Mouse (Mus musculus): ENCODE data around the gene Galns. TPM values are rescaled to one million over a fixed set of nuclear protein-coding genes. Genes with fewer than 3 reads are reported as not detected.

Gene Galns
- polyA plus RNA-seq, 1 experiment from 2014 or later, result 8.7 TPM

DNA sequence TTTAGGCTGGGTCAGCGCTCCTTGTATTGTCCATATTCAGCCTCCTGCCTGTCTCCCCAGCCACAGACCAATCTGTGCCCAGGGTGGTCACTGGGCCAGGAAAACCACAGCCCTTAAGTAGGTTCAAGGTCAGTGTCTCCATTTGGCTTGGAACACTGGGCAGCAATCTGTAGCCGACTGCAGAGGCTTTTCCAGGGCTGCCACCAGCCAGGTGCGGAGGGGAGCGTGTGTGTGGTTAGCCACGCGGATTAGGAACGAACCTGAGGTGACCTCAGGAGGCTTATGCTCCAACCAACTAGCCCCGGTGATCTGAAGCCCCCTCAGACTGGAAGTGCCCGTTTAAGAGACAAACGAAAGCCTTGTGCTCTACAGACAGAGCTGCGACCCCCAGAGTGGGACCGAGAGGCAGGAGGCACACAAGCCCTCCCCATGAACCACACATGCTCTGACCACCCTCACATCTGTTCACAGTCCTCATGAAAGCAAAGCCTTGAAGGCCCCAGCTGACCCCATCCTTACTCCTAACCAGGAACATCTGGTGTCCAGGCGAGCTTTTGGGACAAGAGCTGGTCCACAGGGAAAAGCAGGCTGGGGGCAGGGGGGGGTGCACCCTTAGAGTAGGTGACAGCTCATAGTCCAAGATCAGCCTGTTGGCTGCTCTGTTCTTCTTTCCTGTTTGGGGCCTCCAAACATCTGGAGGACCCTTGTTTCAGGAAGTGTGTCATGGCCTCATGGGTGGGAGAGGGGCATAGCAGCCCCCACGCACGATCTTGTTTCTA lies 37.1 kb upstream of the Galns start:
- H3K4me3 ChIP-seq (ENCODE audit: low read length), result no peak overlapping the region
- H3K27me3 ChIP-seq (replicated peaks; ENCODE audit: control insufficient read depth, insufficient read depth, low read length), result no peaks in the 10 kb centered on the region
- ATAC-seq, result no peak
- H3K36me3 ChIP-seq (ENCODE audit: control insufficient read depth, insufficient read depth, low read length), result peaks cover 12% of the 10 kb centered on the region; the same call in 1 of the 2 replicates
- peaks cover 8% of the 10 kb centered on the region for H3K4me1 ChIP-seq (ENCODE audit: control insufficient read depth, insufficient read depth, low read depth, low read length)
- WGBS, result 78% methylated on average over 15 of the region's 15 CpGs
- no peak overlapping the region for H3K4me2 ChIP-seq (ENCODE audit: low read length)
- no peaks in the 10 kb centered on the region for H3K9me3 ChIP-seq (ENCODE audit: control insufficient read depth, low read length)
- H3K9ac ChIP-seq (ENCODE audit: low read depth, low read length), result no peak overlapping the region
- no peak overlapping the region for H3K27ac ChIP-seq (ENCODE audit: low read depth, low read length)

DNA sequence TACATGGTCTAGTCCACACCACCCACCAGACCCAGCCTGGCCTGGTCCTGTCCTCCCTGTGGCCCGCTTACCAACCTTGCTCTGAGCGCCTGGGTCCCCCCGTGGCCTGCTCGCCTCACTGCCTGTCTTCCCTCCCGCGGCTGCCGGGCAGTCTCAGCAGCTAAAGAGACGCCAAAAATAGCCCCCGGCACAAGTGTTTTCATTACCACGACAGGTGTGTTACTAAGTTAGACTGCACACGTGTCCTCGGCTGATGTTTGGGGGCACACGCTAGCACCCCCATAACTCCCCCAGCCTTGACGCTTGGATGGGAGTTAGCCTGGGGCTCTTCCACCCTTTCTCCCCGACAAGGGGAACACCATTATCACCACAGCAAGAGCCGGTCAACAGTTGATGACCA lies 35.1 kb upstream of the Galns start:
- Histone ChIP-seq H3K4me2 (ENCODE audit: low read length) (no peak overlapping the region), H3K36me3 (ENCODE audit: control insufficient read depth, insufficient read depth, low read length) (peaks cover 18% of the 10 kb centered on the region; the same call in 1 of the 2 replicates), H3K4me1 (ENCODE audit: control insufficient read depth, insufficient read depth, low read depth, low read length) (peaks cover 2% of the 10 kb centered on the region), H3K27me3 (replicated peaks; ENCODE audit: control insufficient read depth, insufficient read depth, low read length) (no peaks in the 10 kb centered on the region), H3K9me3 (ENCODE audit: control insufficient read depth, low read length) (no peaks in the 10 kb centered on the region), H3K4me3 (ENCODE audit: low read length) (no peak overlapping the region), H3K9ac (ENCODE audit: low read depth, low read length) (no peak overlapping the region), H3K27ac (ENCODE audit: low read depth, low read length) (no peak overlapping the region)
- no peak for ATAC-seq
- WGBS, result 87% methylated on average over 16 of the region's 16 CpGs

DNA sequence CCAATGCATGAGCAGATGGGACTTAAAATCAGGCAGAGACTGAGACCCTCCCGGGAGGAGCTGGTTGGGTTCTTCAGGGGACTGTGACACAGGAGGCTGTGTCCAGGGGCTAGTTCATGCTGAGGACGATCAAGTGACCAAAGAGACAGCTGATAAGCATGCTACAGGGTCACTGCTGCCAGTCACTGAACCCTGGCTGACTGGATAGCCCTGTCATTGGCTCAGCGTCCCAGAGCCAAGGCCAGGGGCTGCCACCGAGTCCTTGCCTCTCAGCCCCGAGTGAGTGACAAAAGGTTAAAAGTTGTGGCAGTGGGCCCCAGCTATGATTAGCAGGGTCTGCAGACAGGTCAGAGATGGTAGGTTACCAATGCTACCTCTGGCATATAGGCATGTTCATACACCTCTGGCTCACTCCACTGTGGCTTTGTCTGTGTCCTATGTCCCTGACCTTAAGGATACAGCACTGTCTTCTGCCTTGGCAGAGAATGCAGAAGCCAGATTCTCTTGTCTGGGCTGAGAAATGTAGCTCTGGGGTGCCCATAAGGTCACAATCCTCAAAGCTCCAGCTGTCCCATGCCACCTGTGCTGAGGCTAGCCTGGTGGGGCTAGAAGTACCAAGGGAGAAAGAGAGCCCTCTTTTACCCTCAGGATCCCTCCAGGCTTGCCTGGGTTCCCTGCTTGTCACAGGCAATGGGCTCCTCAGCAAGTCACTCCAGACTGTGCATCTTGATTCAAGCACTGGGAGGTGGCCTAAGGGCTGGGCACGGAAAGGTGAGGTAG lies 33.1 kb upstream of the Galns start:
- H3K27me3 ChIP-seq (replicated peaks; ENCODE audit: control insufficient read depth, insufficient read depth, low read length), result no peaks in the 10 kb centered on the region
- WGBS, result 77% methylated on average over 6 of the region's 6 CpGs
- peaks cover 7% of the 10 kb centered on the region for H3K4me1 ChIP-seq (ENCODE audit: control insufficient read depth, insufficient read depth, low read depth, low read length)
- no peak overlapping the region for H3K4me2 ChIP-seq (ENCODE audit: low read length)
- no peaks in the 10 kb centered on the region for H3K9me3 ChIP-seq (ENCODE audit: control insufficient read depth, low read length)
- no peak overlapping the region for H3K27ac ChIP-seq (ENCODE audit: low read depth, low read length)
- no peak for ATAC-seq
- H3K36me3 ChIP-seq (ENCODE audit: control insufficient read depth, insufficient read depth, low read length), result peaks cover 21% of the 10 kb centered on the region
- no peak overlapping the region for H3K4me3 ChIP-seq (ENCODE audit: low read length)
- H3K9ac ChIP-seq (ENCODE audit: low read depth, low read length), result no peak overlapping the region

DNA sequence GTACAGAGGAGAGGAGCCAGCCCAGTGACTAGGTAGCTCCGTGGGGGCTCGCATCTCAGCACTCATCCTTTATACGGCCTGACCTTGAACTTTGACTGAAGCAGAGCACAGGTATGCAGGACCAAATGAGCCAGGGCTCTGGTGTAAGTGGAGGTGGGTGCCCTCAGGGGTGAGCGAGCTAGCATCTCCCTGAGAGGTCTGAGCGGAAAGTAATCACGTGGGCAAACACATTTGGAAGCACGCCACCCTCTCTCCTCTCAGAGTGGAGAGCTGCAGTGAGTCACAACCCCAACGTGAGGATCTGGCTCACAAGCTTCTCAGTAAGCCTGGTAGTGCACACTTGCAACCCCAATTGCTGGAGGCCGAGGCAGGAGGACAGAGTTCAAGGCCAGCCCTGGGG lies 30.8 kb upstream of the Galns start:
- H3K36me3 ChIP-seq (ENCODE audit: control insufficient read depth, insufficient read depth, low read length), result peaks cover 18% of the 10 kb centered on the region
- 74% methylated on average over 9 of the region's 9 CpGs for WGBS

DNA sequence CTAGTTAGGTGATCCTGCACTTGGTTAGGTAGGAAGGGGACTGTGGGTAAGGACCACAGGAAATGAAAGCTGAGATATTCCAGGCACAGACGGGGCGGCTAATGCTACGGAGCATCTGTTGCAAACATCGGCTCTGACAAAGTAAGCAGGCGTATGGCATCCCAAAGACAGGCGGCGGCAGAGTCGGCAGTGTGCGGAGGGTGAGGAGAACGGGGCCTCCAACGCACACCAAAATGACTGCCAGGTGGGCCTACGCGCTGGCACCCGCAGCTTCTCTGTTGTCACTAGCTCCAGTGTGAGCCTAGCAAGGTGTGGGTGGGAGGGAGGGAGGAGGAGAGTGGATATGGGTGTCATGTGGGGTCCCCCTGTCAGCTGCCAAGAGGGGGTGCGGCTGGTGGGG lies 30.1 kb upstream of the Galns start:
- ATAC-seq, result no peak
- Histone ChIP-seq H3K9me3 (ENCODE audit: control insufficient read depth, low read length) (no peaks in the 10 kb centered on the region), H3K4me1 (ENCODE audit: control insufficient read depth, insufficient read depth, low read depth, low read length) (peaks cover 13% of the 10 kb centered on the region), H3K27me3 (replicated peaks; ENCODE audit: control insufficient read depth, insufficient read depth, low read length) (no peaks in the 10 kb centered on the region), H3K4me2 (ENCODE audit: low read length) (no peak overlapping the region), H3K27ac (ENCODE audit: low read depth, low read length) (no peak overlapping the region), H3K36me3 (ENCODE audit: control insufficient read depth, insufficient read depth, low read length) (peaks cover 15% of the 10 kb centered on the region), H3K9ac (ENCODE audit: low read depth, low read length) (no peak overlapping the region), H3K4me3 (ENCODE audit: low read length) (no peak overlapping the region)
- WGBS, result 71% methylated on average over 15 of the region's 15 CpGs

More for the DNA sequence above, 30.8 kb upstream of the Galns start:
- Histone ChIP-seq H3K4me3 (ENCODE audit: low read length) (no peak overlapping the region), H3K9ac (ENCODE audit: low read depth, low read length) (no peak overlapping the region), H3K4me2 (ENCODE audit: low read length) (no peak overlapping the region), H3K27ac (ENCODE audit: low read depth, low read length) (no peak overlapping the region), H3K4me1 (ENCODE audit: control insufficient read depth, insufficient read depth, low read depth, low read length) (peaks cover 13% of the 10 kb centered on the region), H3K9me3 (ENCODE audit: control insufficient read depth, low read length) (no peaks in the 10 kb centered on the region), H3K27me3 (replicated peaks; ENCODE audit: control insufficient read depth, insufficient read depth, low read length) (no peaks in the 10 kb centered on the region)
- no peak for ATAC-seq

DNA sequence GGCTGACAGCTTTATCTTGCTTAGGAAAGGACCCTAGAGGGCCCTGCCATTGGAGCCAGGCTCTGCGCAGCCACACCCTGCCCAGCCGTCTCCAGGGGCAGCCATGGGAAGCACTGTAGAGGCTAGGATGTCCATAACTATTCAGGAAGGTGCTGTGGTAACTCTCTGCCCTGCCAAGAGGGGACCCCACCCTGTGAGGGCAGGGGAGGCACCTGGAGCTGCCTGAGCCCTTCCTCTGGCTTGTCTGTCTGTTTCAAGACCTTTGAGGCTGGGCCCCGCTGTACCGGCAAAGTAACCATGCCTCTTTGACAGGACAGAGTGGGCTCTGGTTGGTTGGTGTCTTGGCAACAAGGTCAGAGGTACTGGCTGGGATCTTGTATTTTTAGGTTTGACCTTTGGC lies 29.6 kb upstream of the Galns start:
- Histone ChIP-seq H3K36me3 (ENCODE audit: control insufficient read depth, insufficient read depth, low read length) (peaks cover 16% of the 10 kb centered on the region), H3K9ac (ENCODE audit: low read depth, low read length) (no peak overlapping the region), H3K4me1 (ENCODE audit: control insufficient read depth, insufficient read depth, low read depth, low read length) (peaks cover 13% of the 10 kb centered on the region), H3K27me3 (replicated peaks; ENCODE audit: control insufficient read depth, insufficient read depth, low read length) (no peaks in the 10 kb centered on the region), H3K27ac (ENCODE audit: low read depth, low read length) (no peak overlapping the region), H3K4me2 (ENCODE audit: low read length) (no peak overlapping the region), H3K4me3 (ENCODE audit: low read length) (no peak overlapping the region), H3K9me3 (ENCODE audit: control insufficient read depth, low read length) (no peaks in the 10 kb centered on the region)
- no peak for ATAC-seq
- WGBS, result 80% methylated on average over 4 of the region's 4 CpGs

DNA sequence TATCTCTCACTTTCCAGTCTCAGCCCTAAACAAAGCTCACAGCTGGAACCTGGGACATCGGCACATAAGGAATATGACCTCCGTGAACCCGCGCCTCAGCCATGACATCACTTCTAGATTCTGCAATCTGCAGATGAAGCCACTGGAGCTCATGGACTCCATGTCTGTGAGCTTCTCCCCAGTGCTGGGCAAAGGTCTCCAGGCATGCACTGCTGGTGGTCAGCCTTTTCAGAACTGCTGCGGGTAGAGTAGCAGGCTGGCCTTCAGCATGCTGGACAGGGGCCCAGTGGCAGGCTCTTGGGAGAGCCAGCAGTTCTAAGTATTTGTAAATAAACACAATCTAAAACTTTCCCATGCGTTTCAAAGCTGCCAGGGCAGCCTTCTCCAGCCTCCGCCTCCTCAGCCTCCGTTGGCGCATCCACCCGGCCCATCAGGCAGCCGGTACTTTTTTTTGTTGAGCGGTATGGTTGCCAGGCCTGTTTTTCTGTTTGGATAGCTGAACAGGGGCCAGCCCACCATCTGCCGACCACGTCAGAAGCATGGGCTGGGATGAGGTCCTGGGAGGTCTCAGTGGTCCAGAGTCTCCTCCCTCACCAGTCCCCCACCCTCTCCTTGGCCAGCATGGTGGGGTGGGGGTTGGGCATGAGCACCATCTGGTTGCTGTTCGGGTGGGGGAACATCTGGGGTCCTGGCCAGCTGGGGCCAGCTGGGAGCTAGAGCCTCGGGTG lies 28.4 kb upstream of the Galns start:
- ATAC-seq, result peak; percentile 63
- H3K4me1 ChIP-seq (ENCODE audit: control insufficient read depth, insufficient read depth, low read depth, low read length), result peaks cover 13% of the 10 kb centered on the region
- no peak overlapping the region for H3K4me3 ChIP-seq (ENCODE audit: low read length)
- H3K9me3 ChIP-seq (ENCODE audit: control insufficient read depth, low read length), result no peaks in the 10 kb centered on the region
- WGBS, result 28% methylated on average over 16 of the region's 16 CpGs
- peak overlapping the region; percentile 51; the same call in 1 of the 2 replicates for H3K27ac ChIP-seq (ENCODE audit: low read depth, low read length)
- H3K9ac ChIP-seq (ENCODE audit: low read depth, low read length), result no peak overlapping the region; the same call in 1 of the 2 replicates
- no peaks in the 10 kb centered on the region for H3K27me3 ChIP-seq (replicated peaks; ENCODE audit: control insufficient read depth, insufficient read depth, low read length)
- peaks cover 19% of the 10 kb centered on the region for H3K36me3 ChIP-seq (ENCODE audit: control insufficient read depth, insufficient read depth, low read length)
- no peak overlapping the region for H3K4me2 ChIP-seq (ENCODE audit: low read length)

DNA sequence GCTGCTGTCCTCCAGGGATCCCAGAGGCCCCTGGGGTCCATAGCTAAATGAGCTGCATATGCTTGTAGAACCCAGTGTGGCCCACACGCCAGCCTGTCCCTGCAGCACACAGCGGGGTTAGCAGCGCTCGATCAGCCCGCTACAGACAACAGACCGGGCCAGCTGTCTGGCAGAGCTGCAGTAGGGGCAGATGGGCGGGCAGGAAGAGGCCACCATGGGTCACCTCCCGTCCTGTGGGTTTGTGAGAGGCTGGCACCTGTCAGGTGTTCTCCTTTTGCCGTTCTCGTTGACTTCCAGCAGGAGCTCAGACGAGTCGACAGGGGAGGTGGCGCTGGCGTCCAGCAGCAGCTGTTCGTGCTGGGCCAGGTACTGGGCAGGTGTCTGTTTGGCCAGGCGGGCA lies 27.3 kb upstream of the Galns start:
- Histone ChIP-seq H3K9me3 (ENCODE audit: control insufficient read depth, low read length) (no peaks in the 10 kb centered on the region), H3K27me3 (replicated peaks; ENCODE audit: control insufficient read depth, insufficient read depth, low read length) (no peaks in the 10 kb centered on the region), H3K9ac (ENCODE audit: low read depth, low read length) (no peak overlapping the region), H3K4me3 (ENCODE audit: low read length) (no peak overlapping the region), H3K4me2 (ENCODE audit: low read length) (no peak overlapping the region), H3K4me1 (ENCODE audit: control insufficient read depth, insufficient read depth, low read depth, low read length) (peaks cover 13% of the 10 kb centered on the region), H3K36me3 (ENCODE audit: control insufficient read depth, insufficient read depth, low read length) (peaks cover 29% of the 10 kb centered on the region), H3K27ac (ENCODE audit: low read depth, low read length) (no peak overlapping the region)
- ATAC-seq, result no peak
- WGBS, result 61% methylated on average over 16 of the region's 16 CpGs

DNA sequence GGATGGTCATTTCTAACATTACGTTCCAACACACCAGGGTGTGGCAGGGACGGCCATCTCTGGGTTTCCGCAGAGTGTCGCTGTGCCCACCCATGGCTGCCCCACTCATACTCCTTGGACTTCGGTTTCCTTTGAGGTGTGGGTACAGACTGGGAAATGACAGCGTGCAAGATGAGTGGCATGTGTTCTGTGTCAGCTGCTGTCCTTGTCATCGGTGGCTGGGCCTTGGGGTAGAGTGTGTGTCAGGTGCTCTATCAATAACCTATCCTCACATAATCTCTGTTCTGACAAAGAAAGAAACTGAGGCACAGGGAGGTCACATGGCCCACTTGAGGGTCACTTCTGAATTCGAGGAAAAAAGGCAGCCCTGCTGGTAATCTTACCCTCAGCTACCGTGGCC lies 26.0 kb upstream of the Galns start:
- Histone ChIP-seq H3K9me3 (ENCODE audit: control insufficient read depth, low read length) (no peaks in the 10 kb centered on the region), H3K4me1 (ENCODE audit: control insufficient read depth, insufficient read depth, low read depth, low read length) (peaks cover 13% of the 10 kb centered on the region), H3K27me3 (replicated peaks; ENCODE audit: control insufficient read depth, insufficient read depth, low read length) (no peaks in the 10 kb centered on the region), H3K36me3 (ENCODE audit: control insufficient read depth, insufficient read depth, low read length) (peaks cover 34% of the 10 kb centered on the region), H3K4me3 (ENCODE audit: low read length) (no peak overlapping the region), H3K4me2 (ENCODE audit: low read length) (no peak overlapping the region), H3K9ac (ENCODE audit: low read depth, low read length) (no peak overlapping the region), H3K27ac (ENCODE audit: low read depth, low read length) (no peak overlapping the region)
- 90% methylated on average over 9 of the region's 9 CpGs for WGBS
- ATAC-seq, result no peak
